8 mouse cellular contexts compared by ENCODE assay signal in genomic region chr6:55383897-55384296, GRCm38 (mm10). TPM values are rescaled to one million over a fixed set of nuclear protein-coding genes. Genes with fewer than 3 reads are reported as not detected.
DNase-seq lines count a peak whose midpoint lies in the region; ATAC-seq lines count a peak whose summit lies in the region.

No protein-coding gene starts in this region.

- no peak overlapping the region for H3K27ac ChIP-seq in midbrain, embryonic 14.5 days (replicated peaks; ENCODE audit: low read depth, low read length)
- H3K27ac ChIP-seq in midbrain, embryonic 13.5 days, result no peak overlapping the region
- no peak overlapping the region for H3K27ac ChIP-seq in liver, embryonic 12.5 days
- no peak overlapping the region for H3K27ac ChIP-seq in forebrain, embryonic 14.5 days (ENCODE audit: low read depth, low read length)

- 28% methylated on average over 1 of the region's 1 CpGs for WGBS in midbrain, embryonic 14.5 days
- 31% methylated on average over 1 of the region's 1 CpGs for WGBS in midbrain, embryonic 13.5 days
- WGBS in liver, embryonic 12.5 days (ENCODE audit: insufficient replicate concordance), result 0% methylated on average over 1 of the region's 1 CpGs
- WGBS in forebrain, embryonic 14.5 days, result 17% methylated on average over 1 of the region's 1 CpGs

- no peaks in the 10 kb centered on the region for H3K36me3 ChIP-seq in midbrain, embryonic 14.5 days (ENCODE audit: control insufficient read depth, insufficient read depth, low read length)
- H3K36me3 ChIP-seq in midbrain, embryonic 13.5 days, result no peaks in the 10 kb centered on the region
- no peaks in the 10 kb centered on the region for H3K36me3 ChIP-seq in liver, embryonic 12.5 days
- no peaks in the 10 kb centered on the region for H3K36me3 ChIP-seq in forebrain, embryonic 14.5 days (ENCODE audit: control insufficient read depth, insufficient read depth, low read length)

- no peaks in the 10 kb centered on the region for H3K9me3 ChIP-seq in midbrain, embryonic 14.5 days (ENCODE audit: control insufficient read depth, low read length)
- no peaks in the 10 kb centered on the region for H3K9me3 ChIP-seq in midbrain, embryonic 13.5 days
- no peaks in the 10 kb centered on the region for H3K9me3 ChIP-seq in liver, embryonic 12.5 days (replicated peaks)
- H3K9me3 ChIP-seq in forebrain, embryonic 14.5 days (replicated peaks; ENCODE audit: control insufficient read depth, low read length), result no peaks in the 10 kb centered on the region

- peak; percentile 51 for DNase-seq in midbrain, embryonic 14.5 days
- peak; percentile 82 for DNase-seq in adipocyte (ENCODE audit: low spot score)
- DNase-seq in embryo, embryonic 10 days (ENCODE audit: low spot score), result peak; percentile 69
- DNase-seq in induced T-regulatory cell, adult 2 months (ENCODE audit: low read depth), result peak; percentile 45
- DNase-seq in retina, embryonic 14.5 days (ENCODE audit: low spot score), result peak; percentile 73
- no peak for DNase-seq in forebrain, embryonic 14.5 days (ENCODE audit: low spot score)

- H3K4me2 ChIP-seq in midbrain, embryonic 14.5 days (ENCODE audit: low read length), result no peak overlapping the region
- H3K4me2 ChIP-seq in midbrain, embryonic 13.5 days (replicated peaks), result no peak overlapping the region
- no peak overlapping the region for H3K4me2 ChIP-seq in liver, embryonic 12.5 days
- no peak overlapping the region for H3K4me2 ChIP-seq in forebrain, embryonic 14.5 days (ENCODE audit: low read length)

- H3K9ac ChIP-seq in midbrain, embryonic 14.5 days (replicated peaks; ENCODE audit: low read length), result no peak overlapping the region
- no peak overlapping the region for H3K9ac ChIP-seq in midbrain, embryonic 13.5 days (replicated peaks)
- H3K9ac ChIP-seq in liver, embryonic 12.5 days, result no peak overlapping the region
- no peak overlapping the region for H3K9ac ChIP-seq in forebrain, embryonic 14.5 days (ENCODE audit: low read length)

- no peak for ATAC-seq in midbrain, embryonic 14.5 days (ENCODE audit: low FRiP score, low TSS enrichment)
- no peak for ATAC-seq in midbrain, embryonic 13.5 days
- ATAC-seq in liver, embryonic 12.5 days, result peak; percentile 56
- ATAC-seq in forebrain, embryonic 14.5 days, result no peak

- no peak overlapping the region for H3K4me3 ChIP-seq in midbrain, embryonic 14.5 days (replicated peaks; ENCODE audit: low read depth, low read length)
- H3K4me3 ChIP-seq in midbrain, embryonic 13.5 days (replicated peaks), result no peak overlapping the region
- H3K4me3 ChIP-seq in liver, embryonic 12.5 days, result no peak overlapping the region
- no peak overlapping the region for H3K4me3 ChIP-seq in forebrain, embryonic 14.5 days (ENCODE audit: low read depth, low read length)

- peaks cover 11% of the 10 kb centered on the region; the same call in 1 of the 2 replicates for H3K4me1 ChIP-seq in midbrain, embryonic 14.5 days (ENCODE audit: control insufficient read depth, insufficient read depth, low read length)
- peaks cover 12% of the 10 kb centered on the region for H3K4me1 ChIP-seq in midbrain, embryonic 13.5 days (replicated peaks)
- peaks cover 21% of the 10 kb centered on the region; the same call in 1 of the 2 replicates for H3K4me1 ChIP-seq in liver, embryonic 12.5 days
- H3K4me1 ChIP-seq in forebrain, embryonic 14.5 days (ENCODE audit: control insufficient read depth, insufficient read depth, low read length), result peaks cover 9% of the 10 kb centered on the region

- H3K27me3 ChIP-seq in midbrain, embryonic 14.5 days (ENCODE audit: control insufficient read depth, insufficient read depth, low read length), result no peaks in the 10 kb centered on the region
- H3K27me3 ChIP-seq in midbrain, embryonic 13.5 days, result no peaks in the 10 kb centered on the region
- H3K27me3 ChIP-seq in liver, embryonic 12.5 days (replicated peaks), result peaks cover 26% of the 10 kb centered on the region
- H3K27me3 ChIP-seq in forebrain, embryonic 14.5 days (replicated peaks; ENCODE audit: control insufficient read depth, insufficient read depth, low read length), result no peaks in the 10 kb centered on the region

RNA-seq across cellular contexts. Expression of gene Ghrhr, which starts 7.8 kb away (rescaled TPM):
- not detected in 2 replicates for polyA plus RNA-seq in midbrain, embryonic 14.5 days (2014; fragmentation: Nextera tagmentation; extraction: Ambion mirVana)
- polyA plus RNA-seq in midbrain, embryonic 13.5 days (2015; fragmentation: Nextera tagmentation; extraction: Ambion mirVana), result not detected in 2 replicates
- polyA plus RNA-seq in liver, embryonic 12.5 days (2016; fragmentation: Nextera tagmentation; extraction: Ambion mirVana), result not detected in 2 replicates
- polyA plus RNA-seq in forebrain, embryonic 14.5 days (2014; fragmentation: Nextera tagmentation; extraction: Ambion mirVana), result not detected in 2 replicates

RNA-seq across cellular contexts. Expression of gene Aqp1, which starts 47.7 kb away (rescaled TPM):
- 0.22 and 1.3 TPM in 2 replicates for polyA plus RNA-seq in midbrain, embryonic 14.5 days (2014; fragmentation: Nextera tagmentation; extraction: Ambion mirVana)
- polyA plus RNA-seq in midbrain, embryonic 13.5 days (2015; fragmentation: Nextera tagmentation; extraction: Ambion mirVana), result 1.7 and 1.8 TPM in 2 replicates
- polyA plus RNA-seq in liver, embryonic 12.5 days (2016; fragmentation: Nextera tagmentation; extraction: Ambion mirVana), result 29.1 and 29.5 TPM in 2 replicates
- 2.8 and 2.9 TPM in 2 replicates for polyA plus RNA-seq in forebrain, embryonic 14.5 days (2014; fragmentation: Nextera tagmentation; extraction: Ambion mirVana)
